Mouse (Mus musculus) skeletal muscle tissue, adult 2 months (tissue): ENCODE measurements around the gene Prkn.

Experiments
- DNase-seq: peaks from one replicate; pipeline ENCODE4 v3.0.0-alpha.2; 2012; ENCODE audit warnings: low read depth, low spot score

Prkn gene

DNA sequence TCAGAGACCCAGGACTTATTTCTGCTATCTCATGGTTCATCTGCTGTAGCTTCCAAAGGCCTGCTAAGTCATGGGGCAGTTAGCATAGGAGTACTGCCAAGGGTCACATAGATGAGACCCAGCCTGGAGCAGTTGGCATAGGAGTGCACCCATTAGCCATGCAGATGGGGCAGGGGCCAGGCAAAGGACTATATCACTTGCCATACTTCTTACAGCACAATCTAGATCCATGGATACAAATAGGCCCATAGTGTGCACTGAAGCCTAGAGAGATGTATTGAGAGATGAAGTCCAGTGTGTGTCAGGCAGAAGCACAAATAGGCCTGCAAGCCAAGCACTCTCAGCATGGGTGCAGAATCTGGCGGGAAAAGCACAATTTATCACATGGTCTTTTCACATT is 802.1 kb downstream of the Prkn start:
- no peak for DNase-seq

DNA sequence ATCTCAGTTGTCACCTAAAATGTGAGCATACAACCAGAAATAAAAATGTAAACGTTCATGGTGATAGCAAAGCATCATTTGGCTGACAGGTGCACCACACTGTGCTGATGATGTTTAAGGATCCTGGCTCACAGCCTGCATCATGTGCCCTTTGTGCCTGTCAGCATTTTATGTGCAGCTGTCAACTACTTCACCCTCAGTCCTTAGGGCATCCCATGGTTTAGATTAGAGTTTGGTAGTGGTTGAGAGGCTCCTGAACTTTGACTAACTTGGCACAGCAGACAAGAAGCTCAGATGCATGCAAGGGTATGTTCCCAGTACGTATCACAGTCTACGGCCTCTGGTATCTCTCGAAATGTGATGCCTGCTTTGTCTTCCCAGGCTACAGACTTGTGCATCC is 803.8 kb downstream of the Prkn start:
- no peak for DNase-seq

DNA sequence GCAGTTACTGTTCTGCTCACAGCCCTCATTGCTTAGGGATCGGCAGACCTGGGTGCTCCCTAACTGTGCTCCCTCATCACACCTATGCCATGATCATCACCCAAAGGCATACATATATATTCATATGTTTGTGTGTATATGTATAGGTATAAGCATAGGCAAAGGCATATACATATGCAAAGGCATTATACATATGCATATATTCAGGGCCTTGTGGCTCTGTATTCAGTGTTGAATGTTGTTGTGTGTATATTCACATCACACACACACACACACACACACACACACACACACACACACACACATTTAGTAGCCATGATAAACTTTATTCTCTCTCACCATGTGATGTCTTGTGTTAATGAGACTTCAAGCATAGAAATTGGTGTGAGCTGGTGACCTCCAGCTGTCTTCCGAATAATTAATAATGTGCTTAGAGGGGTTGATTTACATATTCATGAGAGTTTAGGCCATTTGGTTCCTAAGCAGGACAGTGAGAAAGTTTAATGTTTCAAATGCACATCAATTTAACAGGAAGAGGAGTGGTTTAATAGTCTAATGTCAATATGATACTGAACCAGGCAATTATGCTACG is 804.8 kb downstream of the Prkn start:
- no peak for DNase-seq

DNA sequence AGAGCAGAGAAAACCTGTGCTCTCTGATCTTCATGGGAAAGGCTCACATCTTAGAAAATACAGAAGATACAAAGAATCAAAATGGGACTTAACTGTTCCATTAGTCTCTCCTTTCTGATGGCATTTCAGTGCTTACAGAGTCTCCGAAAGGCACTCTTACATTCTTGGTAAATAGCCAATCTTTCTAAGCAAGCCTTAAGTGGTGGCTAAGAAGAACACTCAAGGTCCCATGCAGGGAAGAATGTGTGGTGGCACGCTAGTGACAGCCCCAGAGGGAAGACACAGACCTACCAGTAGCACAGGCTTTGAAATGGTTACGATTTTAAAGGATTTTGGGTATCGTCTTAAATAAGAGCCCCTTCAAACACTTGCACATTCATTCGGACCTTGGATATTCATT is 816.2 kb downstream of the Prkn start:
- DNase-seq, result no peak

DNA sequence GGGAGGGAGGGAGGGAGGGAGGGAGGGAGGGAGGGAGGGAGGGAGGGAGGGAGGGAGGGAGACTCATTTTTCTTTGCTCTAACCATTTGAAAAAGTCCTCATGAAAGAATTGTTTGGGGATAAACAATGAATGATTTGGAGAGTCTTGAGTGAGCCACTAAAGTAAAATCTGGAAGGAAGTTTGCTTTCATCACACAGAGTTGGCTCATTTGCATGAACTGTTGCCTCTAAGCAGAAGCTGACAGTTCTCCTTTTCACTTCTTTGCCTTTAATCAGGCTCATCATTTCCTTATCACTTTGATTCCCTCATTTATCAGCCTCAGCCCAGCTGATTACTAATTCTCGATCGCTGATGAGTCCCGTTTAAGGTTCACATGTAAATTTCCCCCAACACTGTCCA is 816.7 kb downstream of the Prkn start:
- no peak for DNase-seq

DNA sequence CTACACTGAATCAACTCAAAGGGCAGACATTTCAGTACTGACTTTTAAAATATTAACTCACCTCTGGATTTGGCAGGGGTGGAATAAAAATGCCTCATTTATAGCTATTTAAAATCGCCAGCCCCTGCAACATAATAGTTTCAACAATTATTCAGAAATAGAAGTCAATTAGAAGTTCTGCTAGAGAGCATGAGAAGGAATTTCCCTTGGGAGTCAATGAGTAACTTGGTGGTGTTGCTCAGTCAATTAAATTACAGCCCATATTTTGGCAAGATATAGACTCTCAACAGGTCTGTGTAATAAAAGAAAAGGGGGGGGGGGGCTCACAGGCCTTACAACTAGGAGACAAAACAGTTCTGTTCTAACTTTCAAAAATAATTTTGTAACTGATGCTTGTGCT is 821.7 kb downstream of the Prkn start:
- no peak for DNase-seq

DNA sequence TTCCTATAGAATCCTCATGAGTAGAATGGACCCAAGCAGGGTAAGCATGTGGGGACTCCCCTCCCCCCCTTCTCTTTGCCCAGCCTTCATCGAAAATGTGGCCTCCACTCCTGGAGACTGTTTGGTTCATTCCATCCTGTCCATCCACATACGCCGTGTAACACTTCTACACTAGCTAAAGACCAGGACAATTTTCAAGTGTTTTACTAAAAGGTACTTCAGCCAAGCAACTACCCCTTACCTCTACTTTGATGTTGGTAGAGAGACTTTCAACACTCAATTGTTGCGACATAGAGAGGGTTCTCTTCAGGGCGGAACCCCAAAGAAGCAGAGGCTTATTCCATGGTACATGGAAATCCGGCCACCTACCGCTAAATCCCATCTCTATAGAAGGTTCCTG is 823.3 kb downstream of the Prkn start:
- no peak for DNase-seq

DNA sequence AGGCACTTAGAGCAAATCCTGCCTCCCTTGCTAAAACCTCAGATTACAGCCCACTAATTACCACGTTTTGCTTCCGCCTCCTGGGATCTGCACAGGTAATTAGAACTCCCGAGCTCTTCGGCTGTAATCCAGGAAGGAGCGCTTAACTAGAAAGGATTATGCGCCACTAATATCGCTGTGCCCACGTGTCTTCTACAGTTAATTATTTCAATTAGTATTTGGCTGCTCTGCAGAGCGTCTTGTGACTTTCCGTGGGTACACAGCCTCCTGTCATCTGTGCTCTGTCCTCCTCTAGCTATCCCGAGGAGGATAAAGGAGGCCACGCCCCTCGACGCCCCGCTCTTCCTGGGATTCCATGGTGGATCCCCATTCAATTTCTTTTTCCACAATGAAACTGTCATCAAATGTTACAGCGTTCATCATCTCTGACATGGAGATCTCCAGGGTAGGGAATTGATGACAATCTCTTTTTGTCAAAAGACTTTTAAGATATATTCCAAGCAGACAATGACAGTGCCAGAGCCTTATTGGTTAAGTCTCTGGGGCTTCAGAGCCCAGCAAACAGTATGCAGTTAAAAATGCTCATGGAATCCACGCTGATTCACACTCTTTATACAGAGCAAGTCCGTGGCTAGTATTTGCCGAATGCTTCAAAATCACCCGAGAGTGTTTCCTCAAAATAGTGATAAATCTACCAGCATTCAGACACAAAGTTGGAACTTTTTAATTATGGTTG is 824.6 kb downstream of the Prkn start:
- no peak for DNase-seq

DNA sequence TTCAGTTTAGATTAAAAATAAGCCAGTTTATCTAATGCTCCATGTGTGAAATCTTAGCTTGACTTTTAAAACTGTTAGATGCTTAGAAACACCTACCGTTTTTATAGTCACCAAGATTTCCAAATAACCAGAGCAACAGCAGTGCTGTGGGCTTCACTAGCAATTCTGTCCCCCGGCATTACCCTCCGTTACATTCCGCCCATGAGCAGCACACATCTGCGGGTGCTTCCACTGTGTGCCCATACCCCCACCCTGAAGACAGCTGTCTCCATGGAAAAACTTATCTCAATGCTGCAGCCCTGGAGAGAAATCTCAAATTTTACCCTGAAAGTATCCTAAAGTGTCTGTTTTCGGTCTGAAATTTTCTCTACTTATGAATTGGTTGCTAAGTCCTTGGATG is 839.5 kb downstream of the Prkn start:
- DNase-seq, result no peak

DNA sequence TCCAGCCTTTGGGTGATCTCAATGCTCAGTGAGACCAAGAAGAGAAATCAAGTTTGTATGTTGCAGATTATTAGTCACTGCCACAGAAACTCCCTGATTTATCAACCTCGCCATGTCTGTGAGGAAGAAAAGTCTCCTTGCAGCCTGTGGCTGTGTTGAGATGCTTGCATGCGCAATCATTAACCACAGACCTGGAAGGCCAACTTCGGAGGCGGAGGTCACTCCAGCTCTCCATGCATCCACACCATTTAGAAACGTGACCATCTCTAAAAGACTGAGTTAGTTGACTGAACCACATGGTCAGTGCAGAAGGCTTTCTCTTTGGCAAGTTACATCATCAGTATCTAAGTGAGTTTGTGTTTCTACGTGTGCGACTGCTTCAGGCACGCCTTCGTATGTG is 840.3 kb downstream of the Prkn start:
- DNase-seq, result no peak

DNA sequence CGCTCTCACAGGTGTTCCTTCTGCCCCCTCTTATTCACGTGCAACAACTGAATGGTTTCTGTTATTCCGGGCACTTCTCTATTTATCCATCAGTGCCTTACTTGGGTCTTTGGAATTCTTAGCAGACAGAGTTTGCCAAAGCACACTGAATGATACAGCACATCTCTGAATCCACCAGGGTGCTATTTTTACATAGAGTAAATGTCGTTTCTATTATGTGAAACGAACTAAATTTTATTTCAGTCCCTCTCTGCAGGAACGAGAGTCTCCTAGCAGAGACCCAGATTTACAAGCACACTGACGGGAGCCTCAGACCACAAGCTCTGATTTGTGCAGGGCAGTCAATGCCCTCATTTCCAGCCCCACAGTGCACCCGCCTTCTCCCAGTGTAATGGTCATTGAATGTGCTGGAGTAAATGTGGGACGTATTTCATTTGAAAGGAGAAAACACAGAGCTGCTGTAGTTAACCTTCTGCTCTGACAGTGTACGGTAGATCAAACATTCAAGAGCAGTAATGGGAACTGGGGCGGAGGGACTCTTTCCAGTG is 841.7 kb downstream of the Prkn start:
- DNase-seq, result no peak

DNA sequence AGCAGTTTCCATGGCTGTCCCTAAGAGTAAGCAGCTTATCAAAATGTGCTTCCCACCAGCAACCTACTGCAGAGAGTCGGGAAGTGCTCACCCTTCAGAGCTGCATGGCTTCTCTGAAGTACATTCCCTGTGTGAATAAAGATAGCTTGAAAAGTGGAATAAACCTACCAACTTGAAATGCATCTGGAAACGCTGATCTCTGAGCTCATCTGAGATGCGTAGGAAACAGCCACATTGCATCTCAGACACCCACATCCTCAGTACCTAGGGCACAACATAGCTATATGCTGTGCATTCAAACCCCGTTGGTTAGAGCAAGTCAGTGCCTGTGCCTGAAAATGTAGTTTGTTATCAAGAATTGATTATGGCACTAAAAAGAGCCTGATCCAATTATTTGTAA is 864.8 kb downstream of the Prkn start:
- no peak for DNase-seq

DNA sequence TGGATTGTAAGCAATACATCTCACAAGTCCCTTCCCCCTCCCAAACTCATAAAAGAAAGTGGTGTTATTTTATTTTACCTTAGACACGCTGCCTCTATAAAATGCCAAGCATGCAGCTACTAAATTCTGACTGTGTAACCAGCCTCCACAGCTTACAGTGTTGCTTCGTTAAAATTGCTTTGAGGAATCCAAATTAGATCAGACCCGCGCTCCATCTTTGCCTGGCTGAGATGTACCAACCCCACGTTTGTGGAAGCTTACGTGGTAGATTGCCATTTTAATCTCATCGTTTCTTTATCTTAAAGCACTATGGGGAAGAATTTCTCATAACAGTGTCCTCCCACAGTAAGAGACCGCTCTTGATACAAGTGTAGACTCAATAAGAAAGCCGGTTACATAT is 865.6 kb downstream of the Prkn start:
- no peak for DNase-seq

DNA sequence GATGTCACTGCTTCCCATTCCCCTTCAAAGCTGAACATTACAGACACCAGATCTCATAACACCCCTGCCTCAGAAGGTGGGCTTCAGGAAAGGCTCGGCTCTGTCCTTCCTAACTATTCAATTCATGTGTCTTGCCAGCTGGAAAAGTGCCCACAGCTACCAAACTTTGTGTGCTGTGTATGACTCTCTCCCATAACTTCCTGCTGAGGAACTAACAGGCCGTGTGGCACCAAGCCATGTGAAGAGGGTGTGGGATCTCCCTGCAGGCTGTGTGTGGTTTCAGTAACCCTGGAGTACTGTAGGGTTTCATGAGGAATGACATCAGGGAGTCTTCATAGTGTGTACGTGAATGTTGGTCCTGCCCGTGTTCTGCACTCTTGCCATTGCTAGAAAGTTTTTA is 871.9 kb downstream of the Prkn start:
- DNase-seq, result no peak

DNA sequence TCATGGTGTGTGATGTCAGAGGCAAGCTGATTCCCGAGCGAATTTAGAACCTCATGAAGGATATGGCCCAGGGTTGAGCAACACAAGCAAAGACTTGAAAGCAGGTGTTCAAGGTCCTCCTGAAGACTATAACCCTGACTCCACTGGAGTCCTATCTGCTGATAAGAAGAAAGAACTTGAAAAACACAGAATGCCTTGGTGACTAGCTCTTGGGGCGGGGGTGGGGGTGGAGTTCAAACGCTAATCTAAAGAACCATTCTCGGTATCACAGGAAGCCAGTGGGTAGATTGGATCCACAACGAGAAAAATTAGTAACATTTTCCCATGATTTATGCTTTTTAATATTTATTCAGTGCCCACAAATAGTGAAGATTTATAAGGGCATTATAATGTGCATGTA is 879.6 kb downstream of the Prkn start:
- no peak for DNase-seq

DNA sequence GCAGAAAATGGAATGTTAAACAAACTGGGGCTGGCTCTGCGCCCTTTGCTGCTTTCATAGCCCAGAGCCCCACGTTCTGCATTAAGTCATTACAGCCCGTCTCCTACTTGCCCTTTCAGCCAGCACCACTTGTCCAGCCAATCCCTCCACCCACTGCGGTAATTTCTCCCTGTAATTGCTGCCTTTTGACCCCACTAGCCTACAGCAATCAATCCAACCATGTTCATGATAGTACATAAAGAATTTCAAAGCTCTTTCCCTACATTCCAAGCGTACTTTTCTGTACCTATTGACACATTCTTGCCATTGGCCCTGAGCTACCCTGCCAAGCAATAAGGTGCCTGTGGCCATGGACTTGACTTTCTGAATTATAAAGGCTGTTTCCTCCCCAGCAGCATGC is 881.7 kb downstream of the Prkn start:
- no peak for DNase-seq

DNA sequence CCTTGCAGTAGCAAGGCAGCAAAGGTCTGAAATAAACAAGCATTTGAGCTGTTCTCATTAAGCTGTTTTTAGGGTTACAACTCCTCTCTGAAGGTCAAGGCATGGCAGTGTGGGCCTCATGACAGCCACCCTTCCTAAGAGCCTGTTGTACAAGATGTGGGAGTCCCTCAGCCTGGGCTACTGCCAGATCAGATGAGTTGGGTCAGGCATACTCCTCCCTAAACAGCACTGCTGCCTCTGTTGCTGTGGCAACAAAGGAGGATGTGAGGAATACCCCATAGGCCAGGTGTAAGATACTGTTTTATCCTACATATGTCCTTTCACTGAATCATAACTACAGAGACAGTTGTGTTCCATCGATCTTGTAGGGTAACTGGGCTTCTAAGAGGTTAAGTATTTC is 882.3 kb downstream of the Prkn start:
- no peak for DNase-seq

DNA sequence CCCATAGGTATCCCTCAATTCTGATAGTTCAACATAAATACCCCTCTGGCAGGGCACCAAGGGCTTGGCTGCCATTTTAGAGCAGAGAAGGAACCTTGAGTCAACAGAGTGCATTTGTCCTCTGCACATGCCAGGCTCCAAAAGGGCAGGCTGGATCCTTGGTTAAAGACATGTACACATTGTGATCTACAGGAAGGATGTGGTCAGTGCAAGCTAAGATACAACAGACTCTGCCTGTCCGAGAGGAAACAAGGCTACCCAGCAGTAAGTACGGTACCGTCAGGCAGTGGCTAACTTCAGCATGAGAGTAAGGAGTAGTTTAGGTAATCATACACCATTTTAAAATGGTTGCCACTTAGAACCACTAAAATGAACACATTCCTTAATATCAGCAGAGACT is 884.0 kb downstream of the Prkn start:
- DNase-seq, result no peak

DNA sequence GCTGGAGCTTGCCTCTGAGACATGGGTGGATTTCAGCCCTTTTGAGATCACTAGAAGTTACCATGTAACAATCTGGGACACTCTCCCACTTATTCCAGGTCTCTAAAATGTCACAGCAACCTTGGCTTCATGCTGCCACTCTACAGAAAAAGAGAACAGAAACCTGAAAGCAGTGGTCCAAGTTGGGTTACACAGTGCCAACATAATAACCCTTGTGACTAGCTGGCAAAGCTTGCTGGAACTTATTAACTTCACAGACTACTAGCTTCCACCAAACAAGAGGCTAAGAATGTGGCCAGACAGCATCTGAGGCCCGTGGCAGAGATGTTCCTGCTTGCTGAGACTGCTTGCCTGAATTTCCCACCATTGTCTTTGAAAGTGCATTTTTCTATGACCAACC is 886.9 kb downstream of the Prkn start:
- DNase-seq, result no peak

DNA sequence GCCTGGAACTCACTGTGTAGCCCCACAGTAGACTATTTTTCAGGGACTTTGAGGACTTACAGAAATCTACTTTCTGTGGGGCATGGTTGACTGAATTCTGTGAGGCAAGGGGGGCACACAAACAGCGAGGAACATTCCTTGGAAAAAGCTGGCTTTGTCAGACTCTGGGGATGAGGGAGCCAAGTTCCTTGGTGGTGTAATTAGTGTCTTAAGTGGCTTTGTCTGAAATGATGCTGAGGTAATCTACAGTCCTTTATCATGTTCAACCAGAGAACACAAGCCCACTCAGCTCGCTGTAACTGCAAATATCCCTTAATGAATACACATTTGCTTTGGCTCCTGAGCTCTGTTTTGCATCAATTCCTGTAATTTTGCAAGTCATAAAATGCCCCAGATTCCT is 888.1 kb downstream of the Prkn start:
- no peak for DNase-seq

DNA sequence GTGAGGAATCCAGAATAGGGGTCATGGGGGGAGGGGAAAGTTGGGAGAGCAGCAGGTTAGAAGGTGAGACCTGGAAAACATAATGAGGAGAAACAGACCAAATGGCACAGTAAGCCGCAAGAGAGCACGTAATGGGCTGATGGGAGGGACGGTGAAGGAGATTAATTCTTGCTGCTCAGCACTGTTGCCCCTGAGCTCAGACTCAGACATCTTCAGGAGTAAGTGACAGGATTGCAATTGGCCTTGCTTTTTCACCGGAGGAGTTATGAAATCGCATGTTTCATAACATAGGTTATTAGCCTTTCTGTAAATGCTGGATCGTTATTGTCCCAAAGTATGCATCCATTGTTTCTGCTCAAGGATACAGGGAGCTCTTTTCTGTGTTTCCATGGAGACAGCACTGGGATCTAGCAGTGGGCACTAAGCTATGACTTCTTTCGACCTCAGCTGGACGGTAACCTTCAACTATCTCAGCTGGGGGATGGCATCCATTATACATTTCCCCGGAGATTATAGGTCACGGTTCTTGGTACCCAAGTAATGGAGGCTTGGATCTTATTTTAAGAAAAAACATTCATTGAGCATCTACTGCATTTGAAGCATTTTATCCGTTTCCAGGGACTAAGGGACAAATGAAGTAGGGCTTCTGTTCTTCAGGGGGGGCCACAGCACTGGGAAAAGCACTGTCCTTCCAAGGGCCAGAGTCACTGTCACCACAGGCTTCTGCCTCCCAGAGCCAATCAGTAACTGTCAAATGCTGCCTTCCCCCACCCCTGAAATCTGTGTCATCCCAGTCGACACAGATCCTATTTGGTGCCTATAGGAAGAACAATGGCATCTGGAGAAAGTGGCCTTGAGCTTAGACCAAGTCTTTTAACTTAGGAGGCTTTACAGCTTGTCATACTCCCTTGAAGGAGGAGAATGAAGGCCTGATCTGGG is 890.7 kb downstream of the Prkn start:
- no peak for DNase-seq

DNA sequence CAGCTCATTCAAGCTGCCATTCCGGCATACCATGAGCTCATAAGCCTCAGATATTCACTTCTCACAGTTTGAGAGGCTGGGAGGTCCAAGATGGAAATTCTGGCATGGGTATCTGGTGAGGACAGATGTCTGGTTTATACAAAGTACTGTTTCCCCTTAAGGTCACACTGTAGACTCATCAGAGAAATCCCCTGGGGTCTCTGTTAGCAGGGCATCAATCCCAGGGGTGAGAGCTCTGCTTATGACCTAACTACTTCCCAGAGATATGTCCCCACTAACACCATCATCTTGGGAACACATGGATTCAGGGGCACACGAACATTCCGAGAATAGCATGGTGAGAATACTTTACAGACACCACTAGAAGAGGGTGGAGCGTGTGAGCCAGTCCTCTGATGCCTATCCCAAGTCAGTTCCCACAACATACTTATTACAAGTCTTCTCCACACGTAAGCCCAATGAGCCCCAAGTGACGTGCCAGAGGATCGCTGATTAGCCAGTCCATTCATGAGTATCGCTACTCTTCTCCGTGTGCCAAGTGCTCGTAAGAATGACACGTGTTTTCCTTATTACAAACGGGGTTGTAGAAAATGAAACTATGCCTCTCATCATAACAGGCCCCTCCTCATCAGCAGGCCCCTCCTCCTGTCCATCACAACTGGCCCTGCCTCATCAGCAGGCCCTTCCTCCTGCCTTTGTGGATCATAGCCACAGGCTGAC is 895.1 kb downstream of the Prkn start:
- no peak for DNase-seq
